Mouse (Mus musculus): ENCODE data around the gene Gm35315.
A peak's percentile ranks its signal among the peaks of the same experiment; 100 is the strongest.
"Not testable (repeated sequence)": the region's sequence is repeated elsewhere in the genome, so short reads cannot be mapped to it uniquely, and the experiment has no call there.

The Gm35315 gene

GRCm38 (mm10) chr5:110094030-110094846 lies at the start of gene Gm35315:
TSS of gene Gm35315 (minus strand) at chr5:110094420.
- peak; percentile 93 for DNase-seq (ENCODE audit: low read depth)

- peak; percentile 52 for DNase-seq (ENCODE audit: low read depth)
These were observed 48.8 kb upstream of the Gm35315 start for GRCm38 (mm10) chr5:110143007-110143406.

- DNase-seq (ENCODE audit: low read depth) = peak; percentile 75
These were observed 48.1 kb upstream of the Gm35315 start for GRCm38 (mm10) chr5:110142309-110142708.

GRCm38 (mm10) chr5:110140424-110140823 lies 46.2 kb upstream of the Gm35315 start:
- no peak for DNase-seq (ENCODE audit: low read depth)

GRCm38 (mm10) chr5:110139325-110139724 lies 45.1 kb upstream of the Gm35315 start:
- no peak for DNase-seq (ENCODE audit: low read depth)

GRCm38 (mm10) chr5:110137816-110138215 lies 43.6 kb upstream of the Gm35315 start:
- DNase-seq (ENCODE audit: low read depth) = no peak

GRCm38 (mm10) chr5:110136087-110136464 lies 41.9 kb upstream of the Gm35315 start:
- DNase-seq (ENCODE audit: low read depth) = no peak

GRCm38 (mm10) chr5:110135293-110136086 lies 41.3 kb upstream of the Gm35315 start, which contains the start of gene Chfr:
TSS of gene Chfr (plus strand) at chr5:110135842.
- peak; percentile 98 for DNase-seq (ENCODE audit: low read depth)

- not testable (repeated sequence) for DNase-seq (ENCODE audit: low read depth)
These were observed 28.2 kb upstream of the Gm35315 start for GRCm38 (mm10) chr5:110122380-110122779.

GRCm38 (mm10) chr5:110109991-110110441 lies 15.8 kb upstream of the Gm35315 start, which contains the start of gene Zfp605:
TSS of gene Zfp605 (plus strand) at chr5:110110092.
- peak; percentile 68 for DNase-seq (ENCODE audit: low read depth)

GRCm38 (mm10) chr5:110108305-110108628 lies 14.0 kb upstream of the Gm35315 start:
- DNase-seq (ENCODE audit: low read depth) = no peak

GRCm38 (mm10) chr5:110107581-110108304 lies 13.5 kb upstream of the Gm35315 start, which contains the start of gene Gtpbp6:
TSS of gene Gtpbp6 (minus strand) at chr5:110108197.
- DNase-seq (ENCODE audit: low read depth) = peak; percentile 99

- no peak for DNase-seq (ENCODE audit: low read depth)
These were observed 12.8 kb upstream of the Gm35315 start for GRCm38 (mm10) chr5:110106901-110107564.

GRCm38 (mm10) chr5:110106140-110106871 lies 12.1 kb upstream of the Gm35315 start:
- DNase-seq (ENCODE audit: low read depth) = no peak

GRCm38 (mm10) chr5:110104616-110105380 lies 10.6 kb upstream of the Gm35315 start:
- DNase-seq (ENCODE audit: low read depth) = no peak

GRCm38 (mm10) chr5:110103901-110104615 lies 9.8 kb upstream of the Gm35315 start:
- no peak for DNase-seq (ENCODE audit: low read depth)

- DNase-seq (ENCODE audit: low read depth) = no peak
These were observed 8.8 kb upstream of the Gm35315 start for GRCm38 (mm10) chr5:110102853-110103625.

GRCm38 (mm10) chr5:110102429-110102828 lies 8.2 kb upstream of the Gm35315 start:
- no peak for DNase-seq (ENCODE audit: low read depth)

All from NIH3T3 (cell line).